Mouse (Mus musculus) skeletal muscle tissue, adult 2 months (tissue): ENCODE data around the gene Wdr66.

ENCODE experiments used
- DNase-seq: peaks from one replicate; pipeline ENCODE4 v3.0.0-alpha.2; 2012; ENCODE audit warnings: low read depth, low spot score

Gene Wdr66

DNA sequence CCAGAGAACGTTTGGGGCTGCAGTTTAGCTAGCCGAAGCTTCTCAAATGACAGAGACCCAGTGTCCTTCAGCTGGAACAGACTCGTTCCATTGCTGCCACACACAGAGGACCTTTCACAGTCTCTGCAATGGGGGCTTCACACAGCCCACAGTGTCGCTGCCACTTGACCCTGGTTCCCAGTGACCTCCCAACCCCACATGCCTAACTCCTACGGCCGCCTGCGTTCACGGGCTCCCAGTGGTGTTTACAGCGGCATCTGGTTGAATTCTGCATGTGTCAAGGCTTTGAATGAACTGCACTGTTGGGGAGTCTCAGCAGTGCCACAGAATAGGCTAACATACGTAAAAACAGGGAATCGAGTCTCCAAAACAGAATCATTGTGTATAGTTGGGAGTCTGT lies 19.0 kb downstream of the Wdr66 start:
- DNase-seq: no peak

DNA sequence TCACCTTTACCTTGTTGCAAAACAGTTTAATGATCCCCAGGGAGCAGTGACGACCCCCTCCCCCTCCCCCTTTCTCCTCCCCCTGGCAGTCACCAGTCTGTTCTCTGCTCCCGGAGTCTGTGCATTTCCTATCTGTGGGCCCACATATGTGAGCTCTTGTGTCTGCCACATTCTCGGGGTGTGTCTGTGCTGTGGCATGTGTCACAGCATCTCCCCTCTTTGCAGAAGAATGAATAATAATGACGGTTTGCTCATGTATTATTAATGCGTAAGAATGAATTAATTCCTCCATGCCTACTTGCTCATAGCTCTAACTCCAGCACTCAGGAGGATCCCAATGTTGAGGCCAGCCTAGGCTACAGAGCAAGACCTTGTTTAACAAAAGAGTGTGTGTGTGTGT lies 21.0 kb downstream of the Wdr66 start:
- DNase-seq: no peak

DNA sequence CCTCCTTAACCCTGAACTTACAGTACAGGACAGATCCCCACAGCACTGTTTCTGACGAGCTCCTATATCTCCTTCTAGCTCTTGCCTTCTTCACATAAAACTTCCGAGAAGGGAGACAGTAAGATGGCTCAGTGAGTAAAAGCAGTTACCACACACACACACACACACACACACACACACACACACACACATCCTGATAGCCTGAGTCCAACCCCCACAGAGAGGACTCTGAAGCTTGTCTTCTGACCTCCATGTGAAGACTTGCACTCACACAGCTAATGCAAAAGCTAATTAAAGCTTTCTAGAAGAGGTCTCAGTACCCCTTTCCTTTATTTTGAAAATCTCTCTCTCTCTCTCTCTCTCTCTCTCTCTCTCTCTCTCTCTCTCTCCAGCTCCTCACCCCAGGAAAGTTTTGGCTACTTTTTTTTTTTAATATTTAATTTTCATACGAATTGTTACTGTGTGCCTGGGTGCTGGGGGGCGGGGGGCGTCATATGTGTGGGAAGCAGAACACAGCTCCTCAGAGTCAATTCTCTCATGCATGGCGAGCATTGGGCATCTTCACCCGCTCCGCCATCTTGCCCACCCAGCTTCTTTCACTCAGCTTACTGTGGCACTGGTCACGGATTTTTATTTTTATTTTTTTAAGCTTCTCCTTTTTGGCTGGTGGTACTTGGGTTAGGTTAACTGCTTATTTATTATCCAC lies 24.9 kb downstream of the Wdr66 start:
- DNase-seq: no peak

DNA sequence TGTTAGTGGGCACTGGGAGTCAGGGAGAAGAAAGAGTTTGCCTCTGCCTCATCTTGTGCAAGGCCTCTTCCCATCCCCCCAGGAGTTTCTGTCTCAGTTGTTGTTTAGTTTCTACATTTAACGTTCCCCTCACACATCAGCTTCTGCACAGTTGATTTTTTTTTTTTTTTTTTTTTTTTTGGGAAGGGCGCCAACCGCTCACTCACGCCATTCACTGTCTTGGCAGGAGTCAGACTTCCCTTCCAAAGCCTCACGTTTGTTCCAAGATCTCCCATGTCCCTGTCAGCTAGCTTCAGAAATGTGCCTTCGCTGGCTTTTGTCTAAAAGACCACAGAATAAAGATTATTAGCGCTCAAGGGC lies 25.4 kb downstream of the Wdr66 start:
- DNase-seq: no peak

DNA sequence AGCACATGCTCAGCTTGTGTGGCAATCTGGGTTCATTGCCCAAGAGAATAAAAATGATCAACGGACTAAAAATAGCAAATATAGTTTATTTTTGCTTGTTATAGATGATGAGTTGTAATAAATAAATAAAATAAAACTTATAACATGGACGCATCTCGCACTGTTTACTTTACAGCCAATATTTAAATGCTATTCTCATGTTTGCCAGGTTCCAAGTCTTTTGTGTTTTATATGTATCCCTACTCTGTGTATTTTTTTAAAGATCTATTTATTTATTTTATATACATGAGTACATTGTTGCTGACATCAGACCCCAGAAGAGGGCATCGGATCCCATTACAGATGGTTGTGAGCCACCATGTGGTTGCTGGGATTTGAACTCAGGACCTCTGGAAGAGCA lies 25.8 kb downstream of the Wdr66 start:
- DNase-seq: no peak

DNA sequence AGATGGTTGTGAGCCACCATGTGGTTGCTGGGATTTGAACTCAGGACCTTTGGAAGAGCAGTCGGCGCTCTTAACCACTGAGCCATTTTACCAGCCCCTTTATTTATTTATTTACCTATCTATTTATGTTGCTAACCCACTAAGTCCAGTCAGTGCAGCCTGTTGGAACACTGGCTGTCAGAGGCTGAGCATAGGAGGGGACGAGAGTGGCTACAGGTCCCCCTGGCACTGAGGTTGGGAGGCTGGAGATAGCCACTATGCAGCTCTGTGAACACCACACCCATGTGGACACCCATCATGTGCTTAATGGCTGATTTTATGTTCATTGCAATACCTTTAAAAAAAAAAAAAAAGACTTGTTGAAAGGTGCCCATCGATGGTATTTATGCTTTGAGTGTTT lies 27.3 kb downstream of the Wdr66 start:
- no peak for DNase-seq

DNA sequence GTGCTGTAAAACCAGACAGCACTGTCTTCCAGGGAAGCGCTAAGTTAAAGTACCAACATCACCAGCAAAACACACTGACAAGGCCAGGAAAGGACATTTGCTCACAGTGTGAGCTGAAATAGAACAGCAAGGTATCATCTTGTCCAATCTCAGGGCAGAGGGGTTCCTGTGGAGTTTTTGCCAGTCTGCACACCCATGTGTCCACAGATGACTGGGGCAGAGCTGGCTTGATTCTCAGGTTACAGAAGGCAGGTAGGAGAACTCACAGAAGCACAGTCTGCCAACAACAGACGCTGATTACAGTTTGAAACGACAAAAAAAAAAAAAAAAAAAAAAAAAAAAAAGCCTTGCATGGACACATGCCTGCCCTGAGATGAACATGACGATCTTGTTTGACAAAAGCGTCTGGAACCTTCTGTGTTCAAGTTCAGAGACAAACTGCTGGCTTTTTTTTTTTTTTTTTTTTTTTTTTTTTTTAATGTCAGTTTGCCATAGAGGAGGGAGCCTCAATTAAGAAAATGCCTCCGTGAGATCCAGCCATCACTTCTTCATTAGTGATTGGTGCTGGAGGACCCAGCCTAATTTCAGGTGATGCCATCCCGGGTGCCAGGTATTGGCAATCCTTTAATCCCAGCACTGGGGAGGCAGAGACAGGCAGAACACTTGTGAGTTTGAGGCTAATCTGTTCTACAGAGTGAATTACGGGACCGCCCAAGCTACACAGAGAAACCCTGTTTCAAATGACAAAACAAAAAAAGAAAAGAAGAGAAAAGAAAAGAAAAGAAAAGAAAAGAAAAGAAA lies 29.6 kb downstream of the Wdr66 start:
- DNase-seq: no peak

DNA sequence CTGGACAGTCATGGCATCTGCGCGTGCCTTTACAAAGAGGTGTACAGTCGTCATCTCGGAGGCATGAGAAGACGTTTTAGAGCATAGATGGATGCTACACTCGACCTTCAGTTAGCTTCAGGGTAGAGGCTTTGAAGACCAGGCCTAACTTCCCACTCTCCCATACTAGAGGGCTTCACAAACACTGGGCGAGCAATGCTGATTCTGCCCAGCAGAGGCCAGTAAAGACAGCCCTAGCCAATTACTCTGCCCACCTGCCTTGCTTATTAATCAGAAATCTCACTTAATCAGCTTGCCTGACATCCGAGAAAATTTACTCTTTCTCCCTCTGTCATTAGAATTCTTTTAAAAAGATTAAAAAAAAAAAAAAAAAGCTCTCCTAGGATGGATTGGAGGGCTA lies 33.3 kb downstream of the Wdr66 start:
- no peak for DNase-seq

DNA sequence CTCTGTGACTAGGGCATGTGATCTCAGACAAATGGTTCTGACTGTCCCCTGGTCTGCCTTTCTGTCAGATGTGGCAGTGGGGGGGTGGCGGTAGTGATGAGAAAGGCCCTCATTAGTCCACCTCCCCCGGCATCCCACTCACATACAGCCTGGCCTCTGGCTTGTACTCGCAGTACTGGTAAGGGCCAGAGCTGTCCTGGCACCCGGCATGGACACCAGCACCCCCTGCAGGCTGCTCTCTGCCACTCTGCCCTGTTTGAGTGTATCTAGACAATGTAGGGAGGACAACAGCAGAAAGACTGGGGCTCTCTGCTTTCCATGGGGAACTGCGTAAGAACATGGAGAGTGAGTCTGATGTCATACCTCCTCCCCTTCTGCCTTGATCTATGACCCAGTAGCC lies 36.2 kb downstream of the Wdr66 start:
- no peak for DNase-seq

DNA sequence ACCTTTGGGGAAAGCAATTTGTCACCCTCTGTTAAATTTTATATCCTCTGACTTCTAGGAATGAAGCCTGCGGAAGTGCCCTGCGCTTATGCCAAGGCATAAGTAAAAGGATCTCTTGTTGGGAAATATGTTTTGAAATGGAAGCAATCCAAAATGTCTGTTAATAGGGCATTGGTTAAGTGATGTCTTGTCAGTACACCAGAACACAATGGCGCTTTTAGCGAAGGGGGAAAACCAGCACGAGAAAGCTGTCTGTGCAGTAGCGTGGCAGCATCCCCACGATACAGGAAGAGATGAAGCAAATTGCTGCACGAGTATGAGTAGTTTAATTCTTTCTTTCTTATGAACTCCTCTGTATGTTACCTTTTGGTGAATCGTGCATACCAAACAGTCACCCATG lies 42.8 kb downstream of the Wdr66 start:
- DNase-seq: no peak

DNA sequence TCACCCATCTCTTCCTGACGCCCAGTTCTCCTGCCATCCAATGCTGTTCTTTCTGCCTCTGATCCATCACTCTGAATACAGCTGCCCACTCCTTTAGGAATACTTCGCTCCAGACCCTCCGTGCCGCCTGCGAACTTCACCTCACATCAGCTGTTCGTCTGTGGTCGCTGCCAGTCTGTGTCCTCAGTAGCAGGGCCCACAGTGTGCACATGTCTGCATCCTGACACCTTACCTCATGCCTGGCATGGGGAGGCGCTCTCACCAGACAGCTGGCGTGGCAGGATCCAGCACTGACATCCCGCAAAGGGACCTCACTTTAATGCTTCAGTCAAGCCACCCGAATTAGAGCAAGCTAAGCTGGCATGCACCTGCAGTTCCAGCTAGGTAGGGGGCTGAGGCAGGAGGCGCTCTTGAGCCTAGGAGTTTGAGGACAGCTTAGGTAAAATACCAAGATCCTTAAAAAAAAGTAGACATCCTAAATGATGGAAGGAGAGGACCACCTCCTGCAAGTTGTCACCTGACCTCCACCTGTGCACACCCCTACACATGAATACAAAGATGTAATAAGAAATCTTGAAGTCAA lies 44.4 kb downstream of the Wdr66 start:
- no peak for DNase-seq

DNA sequence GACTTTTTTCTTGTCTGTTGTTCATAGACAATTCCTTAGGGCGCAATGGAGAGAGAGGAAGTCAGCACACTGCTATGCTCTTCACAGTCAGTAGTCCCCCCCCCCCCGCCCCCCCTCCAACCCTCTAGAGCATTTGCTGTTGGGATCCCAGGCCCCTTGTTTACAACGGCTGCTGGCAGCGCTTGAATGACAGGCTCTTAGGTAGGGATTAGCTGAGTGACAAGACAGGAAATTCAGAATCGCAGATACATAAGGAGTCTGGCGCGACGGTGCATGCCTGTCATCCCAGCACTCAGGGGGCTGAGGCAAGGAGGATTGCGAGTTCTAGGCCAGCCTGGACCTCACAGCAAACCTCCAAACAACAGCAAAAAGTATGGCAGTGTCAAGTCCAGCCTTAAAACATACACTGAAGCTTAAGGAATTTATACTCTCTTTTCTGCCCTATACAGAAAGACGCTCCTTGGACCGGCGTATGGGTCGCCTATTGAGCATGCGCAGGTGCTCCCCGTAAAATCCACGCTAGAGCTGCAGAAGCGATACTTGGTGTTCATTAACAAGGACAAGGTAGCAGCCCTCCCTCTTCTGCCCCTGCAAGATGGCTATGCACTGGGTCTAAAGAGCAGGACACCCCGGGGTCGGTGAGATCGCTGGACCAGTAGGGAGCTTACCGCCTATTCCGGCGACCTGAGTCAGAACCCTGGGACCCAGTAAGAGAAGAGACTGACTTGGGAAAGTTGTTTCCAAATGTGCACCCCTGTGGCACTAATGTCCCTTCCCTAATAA lies 45.3 kb downstream of the Wdr66 start:
- no peak for DNase-seq

DNA sequence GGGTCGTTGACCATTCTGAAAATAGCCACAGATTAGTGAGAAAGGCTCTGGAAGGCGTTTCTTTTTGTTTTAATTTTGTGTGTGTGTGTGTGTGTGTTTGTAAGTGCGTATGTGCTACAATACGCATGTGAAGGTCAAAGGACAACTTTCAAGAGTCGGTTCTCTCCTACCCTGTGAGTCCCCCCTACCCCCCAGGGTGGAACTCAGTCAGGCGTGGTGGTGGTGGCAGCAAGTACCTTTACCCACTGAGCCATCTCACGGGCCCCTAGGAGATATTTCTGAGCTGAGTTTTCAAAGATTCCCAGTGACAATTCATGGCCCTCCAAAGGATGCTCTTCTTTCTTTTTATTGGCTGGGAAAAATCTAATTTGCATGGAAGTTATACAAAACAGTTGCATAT lies 45.9 kb downstream of the Wdr66 start:
- DNase-seq: no peak

DNA sequence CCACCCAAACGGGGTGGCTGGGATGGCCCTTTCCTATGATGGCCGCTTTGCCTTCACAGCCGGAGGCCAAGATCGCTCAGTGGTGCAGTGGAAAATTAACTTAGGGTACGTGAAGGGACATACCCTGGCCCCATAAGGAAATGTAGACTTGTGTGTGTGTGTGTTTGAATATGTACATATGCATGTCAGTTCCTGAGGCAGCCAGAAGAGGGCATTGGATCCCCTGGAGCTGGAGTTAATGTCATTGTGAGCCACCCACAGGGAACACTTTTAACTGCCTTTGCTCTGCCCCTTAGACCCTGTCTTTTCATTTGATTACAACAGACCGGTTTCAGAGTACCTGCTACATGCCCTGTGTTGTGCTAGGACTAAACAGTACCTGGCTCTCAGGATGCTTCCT lies 46.6 kb downstream of the Wdr66 start:
- DNase-seq: no peak

DNA sequence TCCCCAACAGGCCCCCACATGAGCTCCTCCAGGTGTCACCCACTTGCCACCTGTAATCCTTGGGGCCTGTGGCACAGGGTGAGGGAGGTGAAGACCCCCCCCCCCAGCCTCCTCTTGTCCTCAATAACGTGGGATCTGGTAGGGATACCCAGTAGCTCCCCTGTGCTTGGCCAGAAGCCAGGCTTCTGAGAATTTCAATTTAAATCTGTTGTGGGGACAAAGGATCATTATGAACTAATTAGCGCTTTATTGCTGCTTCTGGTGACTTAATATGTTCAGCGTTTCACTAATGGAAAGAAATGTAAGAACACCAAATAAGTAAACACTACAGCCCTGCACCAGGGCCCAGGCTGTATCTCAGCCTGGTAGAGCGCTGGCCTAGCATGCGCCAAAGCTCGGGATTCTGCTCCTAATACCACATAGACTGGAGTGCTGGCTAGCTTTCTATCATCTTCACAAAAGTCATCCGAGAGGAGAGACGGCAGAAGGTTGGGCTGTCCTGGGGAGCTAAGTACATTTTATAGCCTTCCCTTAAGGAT lies 48.7 kb downstream of the Wdr66 start:
- DNase-seq: no peak

DNA sequence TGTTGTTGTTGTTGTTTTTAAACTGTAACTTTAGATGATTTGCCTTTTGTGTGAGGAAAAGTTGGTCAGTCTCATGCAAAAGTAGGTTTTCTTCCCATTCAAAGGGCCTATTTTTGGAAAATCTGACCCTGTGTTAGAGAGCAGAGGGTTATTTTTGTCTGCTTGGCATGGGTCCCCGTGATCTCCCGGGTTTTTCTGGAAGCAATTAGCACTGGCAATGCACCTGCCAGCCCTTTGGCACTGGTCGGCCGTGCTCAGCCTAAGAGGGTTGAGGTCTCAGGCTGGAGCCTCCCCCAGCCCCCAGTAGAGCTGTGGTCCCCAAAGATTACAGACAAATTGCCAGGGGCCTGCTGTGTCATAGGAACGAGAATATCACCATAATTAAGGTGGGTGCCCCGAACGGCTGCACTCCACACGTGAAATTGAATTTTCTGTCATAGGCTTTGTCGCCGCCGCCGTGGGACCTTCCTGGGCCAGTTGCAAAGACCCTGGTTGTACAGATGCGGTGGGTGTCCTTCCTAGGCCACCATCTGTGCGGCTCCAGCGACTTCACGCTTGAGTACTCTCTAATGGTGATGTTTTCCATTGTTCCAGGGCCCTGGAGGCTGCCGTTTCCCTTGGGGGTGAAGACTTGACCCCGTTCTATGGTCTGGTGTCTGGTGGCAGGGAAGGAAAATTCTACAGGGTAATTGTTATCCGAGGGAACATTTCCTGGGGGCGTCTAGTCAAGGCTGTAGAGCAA lies 50.0 kb downstream of the Wdr66 start:
- no peak for DNase-seq

DNA sequence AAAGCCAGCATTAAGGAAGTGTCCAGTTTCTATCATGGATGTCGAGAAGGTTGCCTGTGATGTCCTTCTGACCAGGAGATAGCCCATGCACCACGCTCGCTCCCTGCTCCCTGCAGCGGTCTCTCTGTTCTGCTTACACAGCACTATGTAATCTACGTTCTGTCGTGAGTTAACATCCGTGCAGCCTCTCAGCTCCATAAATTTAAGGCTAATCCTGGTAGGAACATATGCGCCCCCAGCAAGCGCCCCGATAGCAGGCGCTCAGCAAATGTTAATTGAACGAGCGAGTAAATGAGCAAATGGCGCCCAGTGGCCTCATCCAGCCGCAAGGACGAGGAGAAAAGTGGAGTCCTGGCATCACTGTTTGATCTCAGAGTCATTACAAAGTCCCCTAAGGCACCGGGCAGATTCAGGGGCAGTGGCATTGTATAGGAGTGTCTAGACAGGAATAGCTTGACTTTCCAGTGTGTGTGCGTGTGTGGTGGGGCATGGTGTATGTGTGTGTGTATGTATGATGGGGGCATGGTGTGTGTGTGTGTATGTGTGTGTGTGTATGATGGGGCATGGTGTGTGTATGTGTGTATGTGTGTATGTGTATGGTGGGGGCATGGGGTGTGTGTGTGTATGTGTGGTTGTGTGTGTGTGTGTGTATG lies 55.9 kb downstream of the Wdr66 start:
- DNase-seq: no peak

DNA sequence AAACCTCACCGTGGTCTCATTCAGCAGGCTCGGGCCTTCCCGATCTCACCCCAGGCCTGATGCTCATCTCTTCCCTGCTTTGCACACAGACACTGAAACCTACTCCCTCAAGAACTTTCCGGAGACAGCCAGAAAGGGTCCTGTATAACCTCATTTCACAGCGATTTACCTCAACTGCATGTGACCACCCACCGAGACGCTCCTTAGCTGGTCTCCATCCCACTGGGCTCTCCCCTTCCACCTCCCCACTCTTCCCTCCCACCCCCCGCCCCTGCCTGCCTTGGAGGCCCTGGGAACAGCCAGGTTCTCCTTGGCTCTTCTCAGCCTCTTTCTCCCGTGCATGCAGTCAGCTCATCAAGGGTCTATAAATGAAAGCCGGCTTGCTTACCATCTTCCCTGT lies 57.9 kb downstream of the Wdr66 start:
- DNase-seq: no peak

DNA sequence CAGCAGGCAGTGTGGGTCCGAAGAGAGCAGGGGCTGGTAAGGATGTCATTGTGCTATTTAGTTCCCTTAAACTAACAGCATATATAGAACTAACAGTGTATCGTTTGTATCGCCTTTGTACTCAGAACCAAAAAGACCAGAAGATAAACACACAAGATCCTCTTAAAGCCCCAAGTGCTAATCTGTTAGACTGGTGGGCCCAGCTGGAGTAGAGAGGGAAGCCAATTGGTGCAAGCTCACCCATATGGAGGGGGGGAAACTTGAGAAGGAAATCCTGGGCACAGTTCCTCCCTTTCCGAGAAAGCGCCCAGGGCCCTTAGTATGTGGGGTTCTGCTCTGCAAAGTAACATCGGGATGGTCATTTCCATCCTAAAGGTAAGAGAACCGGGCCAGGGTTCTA lies 58.3 kb downstream of the Wdr66 start:
- no peak for DNase-seq

DNA sequence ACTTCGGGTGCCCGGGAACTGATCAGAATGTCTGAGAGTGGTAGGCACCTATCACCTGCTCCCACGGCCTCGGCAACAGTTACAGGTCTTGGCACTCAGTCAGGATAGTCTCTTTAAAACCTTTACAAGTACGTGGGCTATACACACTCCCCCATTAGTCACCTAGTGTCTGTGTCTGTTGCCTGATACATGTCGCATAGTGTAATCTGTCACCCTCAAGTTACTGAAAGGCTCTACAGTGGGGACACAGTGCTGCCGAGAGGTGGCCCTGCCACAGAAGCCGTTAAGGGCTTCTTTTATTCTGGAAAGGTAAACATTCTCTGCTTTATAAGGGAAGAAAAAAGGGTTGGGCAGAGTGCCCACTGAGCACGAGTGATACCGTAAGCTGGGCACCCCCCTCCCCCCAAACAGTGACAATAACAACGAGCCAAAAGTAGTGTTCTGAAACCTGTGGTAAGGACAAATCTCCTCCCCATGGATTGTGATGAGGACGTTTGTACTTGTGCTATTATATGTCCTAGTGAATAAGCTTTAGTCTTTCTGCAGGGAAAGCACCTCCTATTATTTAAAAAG lies 61.2 kb downstream of the Wdr66 start:
- DNase-seq: no peak
